Mouse (Mus musculus): ENCODE data around the gene Ctf2. TPM values are rescaled to one million over a fixed set of nuclear protein-coding genes. Genes with fewer than 3 reads are reported as not detected.

Gene Ctf2
- total and polyA plus RNA-seq, 3 experiments: 0.36 TPM; not detected in 2

DNA sequence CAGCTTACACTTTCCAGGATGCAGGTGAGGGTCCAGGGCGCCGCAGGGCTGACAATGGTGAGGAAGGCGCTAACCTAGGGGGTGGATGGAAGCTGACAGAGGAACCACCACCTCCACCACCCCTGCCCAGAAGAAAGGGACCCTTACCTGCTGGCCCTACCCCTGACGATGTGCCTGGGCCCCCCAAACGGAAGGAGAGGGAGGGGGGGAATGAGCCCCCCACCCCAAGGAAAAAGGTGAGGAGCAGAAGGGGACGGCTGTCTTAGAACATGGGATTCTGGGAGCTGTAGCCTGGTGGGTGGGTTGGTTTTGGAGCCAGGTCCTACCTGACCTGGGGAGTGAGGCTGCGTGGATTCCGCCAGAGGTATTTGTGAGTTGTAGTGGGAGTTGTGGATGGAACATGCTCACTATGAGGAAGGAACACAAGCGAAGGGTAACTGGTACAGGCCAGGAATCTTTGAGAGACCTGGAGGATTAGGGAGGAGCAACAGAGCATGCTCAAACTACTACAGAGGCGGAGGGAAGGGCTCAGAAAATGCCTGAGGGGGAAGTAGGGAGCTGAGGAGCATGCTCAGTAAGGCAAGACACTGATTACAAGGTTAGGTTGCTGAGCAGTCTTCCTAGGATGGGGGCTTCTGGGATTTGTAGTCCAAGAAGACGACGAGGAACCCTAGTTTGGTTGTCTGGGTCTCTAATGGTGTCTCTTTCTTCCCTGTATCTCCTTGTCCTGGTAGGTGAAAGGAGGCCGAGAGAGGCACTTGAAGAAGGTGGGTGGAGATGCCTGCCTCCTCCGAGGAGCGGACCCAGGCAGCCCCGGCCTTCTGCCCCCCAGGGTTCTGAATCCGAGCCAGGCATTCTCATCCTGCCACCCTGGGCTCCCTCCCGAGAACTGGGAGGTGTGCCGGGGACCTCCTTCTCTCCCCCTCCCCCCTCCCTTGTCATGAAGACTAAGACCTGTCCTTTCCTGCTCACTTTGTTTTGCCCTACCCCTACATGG is 18.5 kb upstream of the Ctf2 start:
- in situ Hi-C loops (cut with MboI; ENCODE audit: low pct_ligation_motif_present, low pct_unique_long_range_greater_than_20kb, low sequenced_read_pairs) (loop anchor here (25.0 kb wide), 1 partner anchor 388 kb away; no protein-coding TSS in a partner anchor), dilution Hi-C loops (cut with MboI; ENCODE audit: extremely low pct_ligation_motif_present, extremely low pct_unique_long_range_greater_than_20kb, low sequenced_read_pairs) (no loop called here)
- DNase-seq (ENCODE audit: extremely low read depth): no peak
- H3K4me1 ChIP-seq (ENCODE audit: control insufficient read depth in 1 of 2, insufficient read depth in 2 of 2): peaks cover 4 to 23% of the 10 kb centered on the region in 2 experiments; a peak in 3 of 4 replicates
- H3K36me3 ChIP-seq (replicated peaks in 1 of 2; ENCODE audit: control insufficient read depth in 1 of 2, insufficient read depth in 1 of 2, low read length in 1 of 2): peaks cover 49 to 78% of the 10 kb centered on the region in 2 experiments
- no peak overlapping the region for H3K9ac ChIP-seq (ENCODE audit: insufficient read depth, low read depth)
- H3K9me3 ChIP-seq (replicated peaks; ENCODE audit: low read length): no peaks in the 10 kb centered on the region
- no peak overlapping the region for H3K4me2 ChIP-seq (ENCODE audit: insufficient read depth, low read depth, poor library complexity, severe bottlenecking)
- no peak overlapping the region for H3K4me3 ChIP-seq (replicated peaks in 1 of 3; ENCODE audit: low read depth in 2 of 3, low read length in 2 of 3, poor library complexity in 1 of 3)
- TF ChIP-seq HCFC1 (IDR thresholded peaks at IDR 0.05; ENCODE audit: low read depth, low read length): peak; percentile 36; the same call in 1 of the 2 replicates
- 0 out of 2 replicates have a peak, but pooled peaks have one; percentile 23 for TF ChIP-seq NRF1 (IDR thresholded peaks at IDR 0.05; ENCODE audit: low read depth, low read length)
- no peak for TF ChIP-seq KAT2A (IDR thresholded peaks at IDR 0.05; ENCODE audit: insufficient replicate concordance, low read length)
- H3K79me2 ChIP-seq (replicated peaks; ENCODE audit: control insufficient read depth, extremely low read depth, insufficient read depth, poor library complexity, severe bottlenecking): no peaks in the 10 kb centered on the region
- no peak overlapping the region for H3K27ac ChIP-seq (ENCODE audit: insufficient read depth, low read depth)
- no peaks in the 10 kb centered on the region for H3K27me3 ChIP-seq (replicated peaks)

GRCm38 (mm10) chr7:127748235-127748560 is 16.2 kb upstream of the Ctf2 start:
- Histone ChIP-seq H3K27me3 (replicated peaks) (no peaks in the 10 kb centered on the region), H3K4me1 (ENCODE audit: control insufficient read depth in 1 of 2, insufficient read depth in 2 of 2) (peaks cover 4 to 23% of the 10 kb centered on the region in 2 experiments; a peak in 3 of 4 replicates), H3K79me2 (replicated peaks; ENCODE audit: control insufficient read depth, extremely low read depth, insufficient read depth, poor library complexity, severe bottlenecking) (no peaks in the 10 kb centered on the region), H3K4me2 (ENCODE audit: insufficient read depth, low read depth, poor library complexity, severe bottlenecking) (no peak overlapping the region), H3K27ac (ENCODE audit: insufficient read depth, low read depth) (no peak overlapping the region), H3K4me3 (replicated peaks in 1 of 3; ENCODE audit: low read depth in 2 of 3, low read length in 2 of 3, poor library complexity in 1 of 3) (no peak overlapping the region), H3K36me3 (replicated peaks in 1 of 2; ENCODE audit: control insufficient read depth in 1 of 2, insufficient read depth in 1 of 2, low read length in 1 of 2) (peaks cover 42 to 56% of the 10 kb centered on the region in 2 experiments), H3K9me3 (replicated peaks; ENCODE audit: low read length) (no peaks in the 10 kb centered on the region), H3K9ac (ENCODE audit: insufficient read depth, low read depth) (no peak overlapping the region)
- in situ Hi-C loops (cut with MboI; ENCODE audit: low pct_ligation_motif_present, low pct_unique_long_range_greater_than_20kb, low sequenced_read_pairs): no loop called here
- dilution Hi-C loops (cut with MboI; ENCODE audit: extremely low pct_ligation_motif_present, extremely low pct_unique_long_range_greater_than_20kb, low sequenced_read_pairs): no loop called here
- TF ChIP-seq IRF4 (IDR thresholded peaks at IDR 0.05; ENCODE audit: low read depth, low read length): no peak
- no peak for TF ChIP-seq MAX (IDR thresholded peaks at IDR 0.05; ENCODE audit: low read length)
- TF ChIP-seq UBTF (IDR thresholded peaks at IDR 0.05; ENCODE audit: low read depth, low read length): no peak
- TF ChIP-seq ZMIZ1 (IDR thresholded peaks at IDR 0.05; ENCODE audit: low read depth, low read length): no peak
- no peak for TF ChIP-seq BHLHE40 (IDR thresholded peaks at IDR 0.05; ENCODE audit: low read depth, low read length)
- TF ChIP-seq ELF1 (IDR thresholded peaks at IDR 0.05; ENCODE audit: low read depth, low read length): no peak
- TF ChIP-seq SMC3 (IDR thresholded peaks at IDR 0.05; ENCODE audit: low read depth, low read length): no peak
- TF ChIP-seq GABPA (IDR thresholded peaks at IDR 0.05; ENCODE audit: insufficient replicate concordance, low read depth, low read length): no peak
- no peak for TF ChIP-seq POLR2A (IDR thresholded peaks at IDR 0.05; ENCODE audit: low read depth, low read length)
- no peak for TF ChIP-seq KAT2A (IDR thresholded peaks at IDR 0.05; ENCODE audit: insufficient replicate concordance, low read length)
- no peak for TF ChIP-seq RAD21 (IDR thresholded peaks at IDR 0.05; ENCODE audit: low read depth, low read length)
- TF ChIP-seq HCFC1 (IDR thresholded peaks at IDR 0.05; ENCODE audit: low read depth, low read length): no peak
- no peak for TF ChIP-seq POLR2AphosphoS2 (IDR thresholded peaks at IDR 0.05; ENCODE audit: low read depth, low read length)
- TF ChIP-seq ZNF384 (IDR thresholded peaks at IDR 0.05; ENCODE audit: low read depth, low read length): no peak
- TF ChIP-seq MAZ (IDR thresholded peaks at IDR 0.05; ENCODE audit: low read depth, low read length): no peak
- TF ChIP-seq CTCF (conservative IDR thresholded peaks at IDR 0.05 in 1 of 2, IDR thresholded peaks at IDR 0.05 in 1 of 2; ENCODE audit: low read depth in 2 of 2, low read length in 2 of 2): no peak
- no peak for TF ChIP-seq ZKSCAN1 (IDR thresholded peaks at IDR 0.05; ENCODE audit: borderline replicate concordance, low read depth, low read length)
- TF ChIP-seq EP300 (IDR thresholded peaks at IDR 0.05; ENCODE audit: low read length): no peak
- TF ChIP-seq MYC (IDR thresholded peaks at IDR 0.05; ENCODE audit: low read depth, low read length): no peak
- TF ChIP-seq PAX5 (IDR thresholded peaks at IDR 0.05; ENCODE audit: low read length): no peak
- no peak for DNase-seq (ENCODE audit: extremely low read depth)

All from CH12.LX (cell line).